Mouse (Mus musculus) CD4-positive naive resting alpha-beta T cell, adult 57 days (primary cell): ENCODE data around the gene Mindy2. TPM values are rescaled to one million over a fixed set of nuclear protein-coding genes. Genes with fewer than 3 reads are reported as not detected.

Experiments
- total RNA-seq: library from RNA; stranded (reverse); gene quantifications from one replicate; pipeline ENCODE4 v1.2.4, GENCODE M21; 2023

Gene Mindy2
- total RNA-seq: 29.3 TPM

GRCm38 (mm10) chr9:70657013-70657967 lies at the start of gene Mindy2:
Gene Mindy2, minus strand, starts transcription at chr9:70657174.

GRCm38 (mm10) chr9:70678682-70679131 lies 21.7 kb upstream of the Mindy2 start, which contains the start of gene Adam10:
Gene Adam10, plus strand, starts transcription at chr9:70678997.

DNA sequence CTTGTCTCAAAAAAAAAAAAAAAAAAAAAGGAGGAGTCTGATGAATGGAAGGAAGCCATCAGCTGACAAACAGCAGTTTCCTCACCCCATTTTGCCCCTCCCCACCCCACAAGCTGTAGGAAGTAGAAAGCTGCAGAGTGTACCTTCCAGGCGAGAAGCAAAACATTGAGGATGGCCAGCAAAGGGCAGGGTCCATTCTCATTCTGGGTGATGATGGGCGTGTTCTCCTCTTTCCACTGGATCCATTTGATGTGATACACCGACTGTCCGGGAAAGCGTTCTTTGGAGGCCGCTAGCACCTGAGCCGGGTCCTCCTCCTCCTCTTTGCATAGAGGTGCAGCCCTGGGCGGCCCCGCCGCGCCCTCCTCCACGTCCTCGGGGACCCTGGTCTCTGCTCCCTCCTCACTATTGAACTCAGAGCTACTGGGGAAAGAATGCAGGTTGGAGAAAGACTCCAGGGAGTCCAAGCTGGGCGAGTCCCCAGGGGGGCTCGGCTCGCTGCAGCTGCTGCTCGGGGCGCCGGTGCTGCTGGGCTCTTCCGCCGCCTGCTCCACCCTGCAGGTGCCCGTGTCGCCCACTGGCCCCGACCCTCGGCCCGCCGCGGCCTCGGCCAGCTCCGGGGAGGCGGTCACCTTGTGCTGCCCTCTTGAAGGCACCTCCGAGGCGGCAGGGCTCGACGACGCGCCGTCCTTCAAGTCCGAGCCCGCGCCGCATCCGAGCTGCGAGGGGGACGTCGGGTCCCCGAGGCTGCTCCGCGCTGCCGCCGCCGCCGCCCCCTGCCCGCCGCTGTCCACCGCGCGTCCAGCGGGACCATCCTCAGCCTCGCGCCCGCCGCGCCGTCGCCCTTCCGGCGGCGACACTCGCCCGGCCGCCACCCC lies 605 bp downstream of the Mindy2 start, which contains the start of gene Gm10642:
Gene Gm10642 (plus strand): TSS at position 122 of the 878 bp plus-strand sequence.

Other genes starting within 250 kb of the Mindy2 start
- gene Ccnb2, start 235.6 kb downstream of the Mindy2 start, total RNA-seq: 0.38 TPM
- 69.0 TPM for gene Rnf111, start 153.4 kb downstream of the Mindy2 start, total RNA-seq
- 118 TPM for gene Sltm, start 114.4 kb downstream of the Mindy2 start, total RNA-seq
- 1.7 TPM for gene Gm10642, start 923 bp downstream of the Mindy2 start, total RNA-seq
- 59.9 TPM for gene Adam10, start 21.8 kb upstream of the Mindy2 start, total RNA-seq